Mouse (Mus musculus): Measurements from ENCODE around the gene Gskip.

DNA sequence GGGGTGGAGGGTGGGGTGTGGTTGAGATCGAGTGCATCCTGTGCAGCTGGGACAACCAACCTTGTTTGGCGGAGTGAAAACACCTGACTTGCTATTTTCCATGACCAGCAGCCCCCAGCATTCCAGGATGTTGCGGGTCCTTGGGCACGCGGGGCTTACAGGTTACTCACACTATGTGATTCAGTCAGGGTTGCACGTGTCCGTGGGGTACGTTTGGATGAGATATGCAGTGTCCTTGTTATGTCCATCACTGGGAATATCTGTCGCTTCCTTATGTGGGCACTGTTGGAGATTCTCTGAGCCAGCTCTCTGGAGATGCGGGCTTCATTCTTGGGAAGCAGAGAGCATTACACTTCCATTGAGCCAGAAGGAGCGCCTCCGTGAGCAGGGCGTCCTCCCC lies 41.1 kb downstream of the Gskip start:
- TF ChIP-seq CTCF (conservative IDR thresholded peaks at IDR 0.05; ENCODE audit: low read length) (no peak), NANOG (IDR thresholded peaks at IDR 0.05; ENCODE audit: borderline replicate concordance, low read length) (no peak), POU5F1 (IDR thresholded peaks at IDR 0.05; ENCODE audit: borderline replicate concordance, low read length) (no peak)
